Mouse (Mus musculus) kidney, adult 2 months (tissue): ENCODE results near the gene Aire. TPM values are rescaled to one million over a fixed set of nuclear protein-coding genes. Genes with fewer than 3 reads are reported as not detected.
A peak's percentile ranks its signal among the peaks of the same experiment; 100 is the strongest.

ENCODE experiments used
- DNase-seq: peaks from one replicate; pipeline ENCODE4 v3.0.0; 2021
- H3K27ac ChIP-seq: fragments of 200-500 bp; 2 replicates; pipeline ENCODE4 v1.5.1; 2012; ENCODE audit warnings: low read depth, low read length, control low read depth, inconsistent platforms; ENCODE audit not compliant: insufficient read depth
- H3K27me3 ChIP-seq: fragments of 200-500 bp; replicated peaks from 2 replicates; pipeline ENCODE4 v1.6.1; 2012; ENCODE audit warnings: mild to moderate bottlenecking, moderate library complexity, low read length, inconsistent platforms; ENCODE audit not compliant: control insufficient read depth, insufficient read depth
- H3K36me3 ChIP-seq: fragments of 200-500 bp; 2 replicates; pipeline ENCODE4 v1.6.1; 2012; ENCODE audit warnings: mild to moderate bottlenecking, moderate library complexity, low read length, inconsistent platforms; ENCODE audit not compliant: control insufficient read depth, insufficient read depth
- H3K4me1 ChIP-seq: fragments of 200-500 bp; 2 replicates; pipeline ENCODE4 v1.6.1; 2011; ENCODE audit warnings: low read length; ENCODE audit not compliant: control insufficient read depth, insufficient read depth
- H3K4me3 ChIP-seq: fragments of 200-500 bp; 2 replicates; pipeline ENCODE4 v1.5.1; 2011; ENCODE audit warnings: mild to moderate bottlenecking, low read depth, low read length, control low read depth; ENCODE audit not compliant: insufficient read depth
- CTCF ChIP-seq: fragments of 200-500 bp; conservative IDR thresholded peaks from 2 replicates; pipeline ENCODE4 v1.5.1; 2011; ENCODE audit warnings: low read depth, mild to moderate bottlenecking, control low read depth, low read length, moderate library complexity, mixed read lengths; ENCODE audit not compliant: insufficient read depth, insufficient read length
- POLR2A ChIP-seq: fragments of 200-500 bp; IDR thresholded peaks from one replicate; pipeline ENCODE4 v1.6.1; 2011; ENCODE audit warnings: low read depth, low read length, control low read depth
- WGBS: fragments of 180-500 bp; shearing (Covaris S2); methylation state at CpG from one replicate; pipeline ENCODE4 v1.1.7; 2018; 5-methylcytosine and 5-hydroxymethylcytosine counted together
- polyA plus RNA-seq: library from polyadenylated mRNA; depleted of rRNA; stranded (reverse); fragments of >200 nt; gene quantifications from 2 replicates; pipeline ENCODE4 v1.2.3, GENCODE M21; 2012; rRNA removed

The Aire gene
- polyA plus RNA-seq, result 0.23 and 0.41 TPM in 2 replicates

DNA sequence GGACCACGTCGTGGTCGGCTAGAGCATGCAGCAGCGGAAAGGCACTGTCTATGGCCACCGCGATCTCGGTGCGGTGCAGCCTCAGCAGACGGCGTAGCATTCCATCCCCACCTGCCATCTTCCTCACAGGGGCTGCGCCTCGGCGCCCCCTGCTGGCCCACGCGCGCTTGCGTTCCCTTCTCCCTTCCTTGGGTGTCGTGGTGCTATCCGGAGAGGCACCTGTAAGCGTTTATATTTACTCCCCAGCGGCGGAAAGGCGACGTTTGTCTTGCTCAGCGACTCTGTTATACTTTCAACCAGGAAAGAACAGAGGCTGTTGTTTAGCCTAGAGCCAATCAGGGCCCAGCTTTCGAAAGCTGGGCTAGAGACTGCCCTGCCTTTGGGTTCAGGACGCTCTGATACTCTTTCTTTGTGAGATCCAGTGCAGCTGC is at the start of gene Aire:
Gene Aire (minus strand): TSS at position 205 of the 431 bp plus-strand sequence.
- no peak within 1 kb of the TSS for H3K4me3 ChIP-seq
- WGBS, result 3% methylated on average over 27 of the region's 27 CpGs
- TF ChIP-seq POLR2A (no peak), CTCF (peak; percentile 79)
- H3K4me1 ChIP-seq, result no peaks in the 10 kb centered on the region
- peak; percentile 59 for DNase-seq
- no peaks in the 10 kb centered on the region for H3K27me3 ChIP-seq
- H3K27ac ChIP-seq, result no peak within 1 kb of the TSS
- no peaks in the 10 kb centered on the region for H3K36me3 ChIP-seq

DNA sequence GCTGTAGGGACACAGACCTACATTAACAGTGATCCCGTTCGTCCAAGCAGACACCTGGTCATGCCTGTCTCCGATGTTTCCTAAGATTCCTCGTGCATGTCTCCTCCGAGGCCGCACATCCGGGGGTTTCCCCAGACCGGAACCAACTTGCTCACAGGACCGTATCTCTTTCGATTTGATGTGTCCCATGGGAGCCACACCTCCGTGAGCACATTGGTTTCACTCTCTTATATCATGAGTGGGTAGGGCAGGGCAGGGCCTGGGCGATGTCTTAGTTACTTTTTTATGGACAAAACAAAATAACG is 49.3 kb upstream of the Aire start:
- H3K27me3 ChIP-seq, result no peaks in the 10 kb centered on the region
- TF ChIP-seq CTCF, result no peak
- no peak for TF ChIP-seq POLR2A
- no peak overlapping the region for H3K27ac ChIP-seq
- no peaks in the 10 kb centered on the region for H3K36me3 ChIP-seq
- DNase-seq, result no peak
- H3K4me3 ChIP-seq, result no peak overlapping the region
- 59% methylated on average over 13 of the region's 13 CpGs for WGBS
- peaks cover 3% of the 10 kb centered on the region; the same call in 1 of the 2 replicates for H3K4me1 ChIP-seq

DNA sequence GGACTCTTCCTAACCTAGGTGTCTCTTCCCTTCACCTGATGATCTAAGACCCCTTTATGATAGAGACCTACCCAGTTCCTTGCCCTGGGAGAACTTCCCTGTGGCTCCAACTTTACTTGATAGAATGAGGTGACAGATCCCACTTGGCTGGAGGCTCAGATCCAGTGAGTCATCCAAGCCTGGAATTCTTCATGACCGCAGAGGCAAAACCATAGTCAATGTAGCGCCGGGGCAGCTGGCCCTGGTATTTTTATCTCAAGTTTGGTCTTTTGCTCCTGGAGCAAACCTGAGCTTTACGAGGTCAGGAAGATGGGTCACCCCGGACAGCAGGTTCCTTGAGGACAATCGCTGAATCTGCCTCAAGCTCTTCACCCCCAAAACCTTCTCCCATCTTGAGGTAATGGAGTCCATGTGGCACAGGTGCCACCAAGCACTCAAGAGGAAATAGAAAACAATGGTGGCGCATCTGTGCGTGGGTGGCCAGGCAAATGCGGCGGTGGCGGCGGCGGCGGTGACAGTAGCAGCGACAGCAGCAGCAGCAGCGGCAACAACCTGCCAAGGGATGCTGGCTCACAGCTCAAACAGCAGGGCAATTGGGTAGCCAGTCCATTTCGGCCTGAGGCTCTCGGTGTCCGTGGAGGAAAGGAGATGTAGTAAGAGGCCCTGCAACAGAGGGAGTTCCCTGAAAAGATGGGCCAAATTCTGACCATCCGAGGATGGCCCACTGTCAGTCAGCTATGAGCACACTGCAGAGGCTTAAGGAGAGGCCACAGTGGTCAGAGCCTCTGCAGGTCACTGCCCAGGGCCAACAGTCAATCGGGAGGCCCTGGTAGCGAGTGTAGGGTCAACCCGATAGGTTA is 48.7 kb upstream of the Aire start:
- H3K27me3 ChIP-seq, result no peaks in the 10 kb centered on the region
- no peak overlapping the region for H3K27ac ChIP-seq
- DNase-seq, result no peak
- H3K36me3 ChIP-seq, result no peaks in the 10 kb centered on the region
- no peak overlapping the region for H3K4me3 ChIP-seq
- peaks cover 3% of the 10 kb centered on the region; the same call in 1 of the 2 replicates for H3K4me1 ChIP-seq
- TF ChIP-seq POLR2A (no peak), CTCF (no peak)
- WGBS, result 88% methylated on average over 23 of the region's 23 CpGs

DNA sequence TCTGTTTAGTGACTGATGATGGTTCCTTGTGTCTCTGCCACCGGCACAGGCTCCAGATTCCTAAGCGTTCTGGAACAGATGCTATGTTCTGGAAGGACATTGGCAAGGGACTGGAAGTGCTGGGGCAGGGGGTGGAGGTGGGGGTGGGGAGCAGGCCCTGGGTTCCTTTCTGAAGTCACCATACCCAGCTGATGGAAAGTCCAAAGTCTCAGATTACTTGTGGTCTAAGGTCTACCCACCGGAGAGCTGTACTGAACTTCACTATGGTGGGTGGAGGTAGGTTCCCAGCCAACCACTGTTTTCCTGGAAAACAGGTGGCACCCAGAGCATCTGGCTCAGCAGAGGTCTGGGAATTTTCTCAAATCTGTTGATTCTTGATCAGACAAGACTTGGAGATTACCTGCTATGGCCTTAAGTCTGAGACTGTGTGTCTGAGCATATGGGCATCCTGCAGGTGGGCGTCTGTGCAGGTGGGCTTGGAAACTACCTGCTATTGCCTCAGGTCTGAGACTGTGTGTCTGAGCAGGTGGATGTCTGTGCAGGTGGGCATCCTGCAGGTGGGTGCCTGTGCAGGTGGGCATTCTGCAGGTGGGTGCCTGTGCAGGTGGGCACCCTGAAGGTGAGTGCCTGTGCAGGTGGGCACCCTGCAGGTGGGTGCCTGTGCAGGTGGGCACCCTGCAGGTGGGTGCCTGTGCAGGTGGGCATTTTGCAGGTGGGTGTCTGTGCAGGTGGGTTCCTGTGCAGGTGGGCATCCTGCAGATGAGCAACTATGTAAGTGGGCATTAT is 47.5 kb upstream of the Aire start:
- Histone ChIP-seq H3K4me3 (no peak overlapping the region), H3K27me3 (no peaks in the 10 kb centered on the region), H3K4me1 (peaks cover under 1% of the 10 kb centered on the region; the same call in 1 of the 2 replicates), H3K27ac (no peak overlapping the region), H3K36me3 (no peaks in the 10 kb centered on the region)
- TF ChIP-seq POLR2A (no peak), CTCF (no peak)
- WGBS, result 71% methylated on average over 4 of the region's 4 CpGs
- DNase-seq, result no peak

DNA sequence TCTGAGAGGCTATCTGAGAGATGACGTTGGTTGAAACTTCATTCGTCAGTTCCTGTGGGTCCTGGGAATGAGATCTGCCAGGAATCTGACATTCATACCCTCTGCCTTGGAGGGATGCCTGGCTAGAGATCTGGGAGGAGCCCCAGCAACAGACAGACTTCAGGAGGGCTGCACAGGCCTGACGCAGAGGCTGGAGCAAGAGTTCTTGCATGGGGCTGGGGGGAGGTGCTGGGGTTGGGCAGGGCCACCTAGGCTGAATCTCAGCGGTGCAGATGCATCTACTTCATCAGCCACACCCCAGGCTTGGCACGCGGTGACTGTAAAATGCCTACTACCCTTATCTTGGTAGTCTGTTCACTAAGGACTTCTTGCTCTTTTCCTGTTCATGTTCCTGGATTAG is 46.8 kb upstream of the Aire start:
- Histone ChIP-seq H3K4me1 (no peaks in the 10 kb centered on the region), H3K27ac (no peak overlapping the region), H3K4me3 (no peak overlapping the region), H3K27me3 (no peaks in the 10 kb centered on the region), H3K36me3 (no peaks in the 10 kb centered on the region)
- no peak for DNase-seq
- WGBS, result 61% methylated on average over 6 of the region's 6 CpGs
- TF ChIP-seq POLR2A (no peak), CTCF (no peak)

DNA sequence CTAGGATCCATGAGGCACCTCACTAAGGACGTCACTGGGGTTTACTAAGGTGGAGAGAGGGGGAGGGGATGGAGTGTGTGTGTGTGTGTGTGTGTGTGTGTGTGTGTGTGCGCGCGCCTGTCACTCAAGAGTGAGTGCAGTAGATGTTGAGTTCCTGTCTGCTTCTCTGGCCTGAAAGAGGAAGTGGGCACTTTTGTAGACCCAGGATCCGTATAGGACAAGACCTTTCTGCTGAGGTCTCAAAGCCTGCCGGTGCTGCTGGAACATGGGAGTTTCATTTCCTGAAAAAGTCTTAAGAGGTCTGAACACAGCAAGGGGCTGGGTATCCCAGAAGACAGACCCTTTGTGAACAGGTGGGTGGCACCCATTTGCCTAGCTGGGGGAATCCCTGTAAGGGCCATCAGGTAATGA is 43.7 kb upstream of the Aire start:
- WGBS, result 77% methylated on average over 6 of the region's 6 CpGs

More for the DNA sequence above, 43.7 kb upstream of the Aire start:
- Histone ChIP-seq H3K36me3 (no peaks in the 10 kb centered on the region), H3K27me3 (no peaks in the 10 kb centered on the region), H3K4me3 (no peak overlapping the region), H3K4me1 (no peaks in the 10 kb centered on the region), H3K27ac (no peak overlapping the region)
- TF ChIP-seq CTCF (no peak), POLR2A (no peak)
- peak; percentile 24 for DNase-seq
